Mouse (Mus musculus): Measurements from ENCODE around the gene Zbtb42.

Gene Zbtb42

DNA sequence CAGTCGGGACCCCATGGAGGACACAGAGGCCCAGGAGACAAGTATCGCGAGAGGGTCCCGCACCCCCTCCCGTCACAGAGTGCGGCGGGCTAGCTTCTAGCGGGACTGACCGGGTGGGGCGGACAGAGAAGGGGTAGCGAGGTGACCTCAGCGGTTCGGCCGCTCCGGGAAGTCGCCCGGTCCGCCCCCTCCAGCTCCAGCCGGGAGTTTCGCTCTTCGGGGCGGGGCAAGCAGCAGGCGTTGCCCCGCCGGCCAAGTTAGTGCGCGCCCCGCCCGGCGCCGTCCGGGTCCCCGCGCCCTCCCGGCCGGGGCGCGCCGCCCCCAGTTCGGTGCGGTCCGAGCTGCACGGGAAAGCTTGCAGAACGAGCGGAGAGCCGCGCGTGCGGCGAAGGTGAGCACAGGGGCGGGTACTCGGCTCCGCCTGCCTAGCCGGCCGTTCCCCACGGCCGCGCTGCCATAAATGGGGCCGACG is at the start of gene Zbtb42:
Gene Zbtb42, plus strand, starts transcription at position 274 of the 472 bp plus-strand sequence.
- no peak for DNase-seq (ENCODE audit: low read depth, low spot score)

- peak; percentile 48 for DNase-seq (ENCODE audit: low read depth, low spot score)
These were observed 49.5 kb upstream of the Zbtb42 start for GRCm38 (mm10) chr12:112628928-112629721.

- no peak for DNase-seq (ENCODE audit: low read depth, low spot score)
These were observed 48.6 kb upstream of the Zbtb42 start for GRCm38 (mm10) chr12:112630029-112630428.

DNA sequence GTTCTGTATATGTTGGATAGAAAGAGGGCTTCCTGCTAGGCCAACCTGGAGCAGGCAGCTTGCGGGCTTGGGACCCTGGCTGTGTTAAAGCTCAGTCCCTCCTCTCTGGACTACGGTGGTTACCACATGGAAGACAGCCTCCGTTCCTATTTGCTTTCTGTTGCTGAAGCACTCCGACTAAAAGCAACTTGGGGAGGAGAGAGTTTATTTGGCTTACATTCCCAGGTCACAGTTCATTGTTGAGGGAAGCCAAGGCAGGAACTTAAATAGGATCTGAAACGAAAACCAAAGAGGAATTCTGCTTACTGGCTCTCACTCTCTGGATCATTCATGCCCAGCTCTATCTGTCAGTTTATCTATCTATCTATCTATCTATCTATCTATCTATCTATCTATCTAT is 47.8 kb upstream of the Zbtb42 start:
- DNase-seq (ENCODE audit: low read depth, low spot score), result no peak

DNA sequence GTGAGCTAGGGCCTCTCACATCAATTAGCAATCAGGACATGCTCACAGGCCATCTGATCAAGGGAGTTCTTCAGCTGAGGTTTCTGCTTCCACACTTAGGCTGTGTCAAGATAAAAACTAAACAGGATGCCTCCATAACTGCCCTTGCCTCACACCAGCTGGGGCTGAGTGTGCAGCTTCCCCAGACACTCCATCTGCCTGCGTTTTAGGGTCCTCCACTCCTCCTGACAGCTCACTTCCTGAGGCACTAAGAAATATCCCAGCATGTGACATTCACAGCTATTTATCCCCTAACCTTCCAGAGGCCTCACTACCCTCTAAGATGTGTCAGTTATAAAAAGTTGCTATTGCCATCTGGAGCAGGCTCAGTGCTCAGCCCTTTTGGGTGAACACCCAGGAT is 47.2 kb upstream of the Zbtb42 start:
- DNase-seq (ENCODE audit: low read depth, low spot score), result no peak

DNA sequence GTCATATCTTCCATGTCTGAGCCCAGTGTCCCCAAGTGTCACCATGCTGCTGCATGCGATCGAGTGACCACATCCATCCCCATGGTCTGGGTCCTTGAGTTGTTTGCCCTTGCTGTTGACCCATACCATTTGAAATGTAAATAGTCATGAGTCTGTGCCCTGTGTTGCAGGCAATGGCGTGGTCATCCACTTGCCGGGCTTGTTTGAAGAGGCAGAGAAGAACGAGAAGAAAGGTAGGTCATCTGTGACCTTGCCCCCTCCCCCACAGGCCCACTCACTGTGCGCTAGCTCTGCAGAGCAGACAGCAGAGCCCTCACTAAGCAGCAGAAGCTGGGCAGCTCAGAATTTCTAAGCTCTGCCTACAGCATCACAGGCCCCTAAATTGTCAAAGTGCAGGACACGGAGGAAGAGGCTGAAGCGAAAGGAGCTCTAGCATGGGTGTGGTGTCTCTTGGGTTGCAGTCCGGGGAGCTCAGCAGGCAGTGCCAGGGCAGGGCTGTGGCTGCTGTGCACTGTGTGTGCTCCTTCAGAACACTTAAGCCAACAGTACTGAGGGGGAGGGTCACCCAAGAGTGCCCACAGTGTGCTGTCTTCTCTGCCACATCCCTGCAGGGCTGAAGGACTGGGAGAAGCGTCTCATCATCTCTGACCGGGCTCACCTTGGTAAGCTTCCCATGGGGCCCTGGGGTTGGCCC is 46.4 kb upstream of the Zbtb42 start:
- DNase-seq (ENCODE audit: low read depth, low spot score), result no peak

GRCm38 (mm10) chr12:112632907-112633306 is 45.7 kb upstream of the Zbtb42 start:
- DNase-seq (ENCODE audit: low read depth, low spot score), result peak; percentile 41

DNA sequence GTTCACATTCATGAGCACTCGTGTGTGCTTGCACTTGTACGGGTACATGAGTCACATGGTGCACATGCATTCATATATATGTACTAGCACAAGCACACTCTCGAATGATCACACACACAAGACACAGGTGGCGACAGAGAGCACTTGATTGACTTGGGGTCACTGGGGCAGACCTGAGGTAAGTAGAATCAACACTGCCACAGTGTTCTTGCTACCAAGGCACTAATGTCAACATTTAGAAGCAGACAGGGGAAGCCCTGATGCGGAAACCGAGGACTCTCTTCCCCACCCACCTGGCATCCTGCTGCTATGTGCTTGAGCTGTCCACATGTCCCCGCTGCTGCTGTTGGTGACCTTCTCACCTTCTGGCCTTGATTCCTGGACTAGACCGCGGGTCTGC is 44.9 kb upstream of the Zbtb42 start:
- peak; percentile 55 for DNase-seq (ENCODE audit: low read depth, low spot score)

- DNase-seq (ENCODE audit: low read depth, low spot score), result no peak
These were observed 39.1 kb upstream of the Zbtb42 start for GRCm38 (mm10) chr12:112639526-112639925.

DNA sequence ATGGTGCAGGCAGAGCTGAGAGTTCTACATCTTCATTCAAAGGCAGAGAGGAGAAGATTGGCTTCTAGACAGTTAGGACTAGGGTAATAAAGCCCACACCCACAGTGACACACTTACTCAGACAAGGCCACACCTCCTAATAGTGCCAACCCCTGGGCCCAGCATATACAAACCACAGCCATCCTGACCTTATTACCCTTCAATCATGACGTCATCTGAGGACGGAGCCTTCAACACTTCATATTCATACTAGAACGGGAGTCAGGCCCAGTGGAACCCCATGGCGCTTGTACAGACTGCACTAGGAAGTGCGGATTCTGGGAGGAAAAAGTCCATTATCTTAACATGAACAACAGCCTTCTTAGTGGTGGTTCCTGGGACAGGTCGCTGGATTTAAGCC is 35.5 kb upstream of the Zbtb42 start:
- no peak for DNase-seq (ENCODE audit: low read depth, low spot score)

- DNase-seq (ENCODE audit: low read depth, low spot score), result peak; percentile 100
These were observed 34.3 kb upstream of the Zbtb42 start, which contains the start of gene Siva1 for GRCm38 (mm10) chr12:112644180-112644854. Siva1 (plus strand) TSS chr12:112644679.

DNA sequence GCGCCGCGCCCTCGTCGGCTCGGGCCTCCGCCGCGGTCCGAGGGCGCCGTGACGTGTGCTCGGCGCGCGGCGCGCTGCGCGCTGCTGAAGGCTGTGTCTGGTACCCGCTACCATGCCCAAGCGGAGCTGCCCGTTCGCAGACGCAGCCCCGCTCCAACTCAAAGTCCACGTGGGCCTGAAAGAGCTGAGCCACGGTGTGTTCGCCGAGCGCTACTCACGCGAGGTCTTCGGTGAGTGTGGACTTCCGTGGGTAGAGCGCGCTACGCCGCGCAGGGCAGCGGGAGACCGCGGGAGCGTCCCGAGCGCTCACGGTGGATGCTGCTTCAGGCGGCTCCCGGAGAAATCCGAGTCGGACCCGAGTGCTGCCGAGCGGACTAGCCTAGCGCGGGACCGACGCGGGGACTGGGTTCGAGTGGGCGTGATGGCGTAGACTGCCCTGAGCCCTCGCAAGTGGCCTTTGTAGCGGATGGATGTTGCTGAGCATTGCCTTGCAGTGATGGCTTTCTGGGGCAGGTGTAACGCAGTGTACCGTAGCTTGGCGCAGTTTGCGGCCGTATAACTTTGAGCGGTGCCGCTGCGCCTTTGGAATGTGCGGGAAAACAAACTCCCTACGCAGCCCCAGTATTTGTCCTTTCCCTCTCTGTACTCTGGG is 33.6 kb upstream of the Zbtb42 start:
- no peak for DNase-seq (ENCODE audit: low read depth, low spot score)

GRCm38 (mm10) chr12:112646139-112646538 is 32.5 kb upstream of the Zbtb42 start:
- DNase-seq (ENCODE audit: low read depth, low spot score), result no peak

DNA sequence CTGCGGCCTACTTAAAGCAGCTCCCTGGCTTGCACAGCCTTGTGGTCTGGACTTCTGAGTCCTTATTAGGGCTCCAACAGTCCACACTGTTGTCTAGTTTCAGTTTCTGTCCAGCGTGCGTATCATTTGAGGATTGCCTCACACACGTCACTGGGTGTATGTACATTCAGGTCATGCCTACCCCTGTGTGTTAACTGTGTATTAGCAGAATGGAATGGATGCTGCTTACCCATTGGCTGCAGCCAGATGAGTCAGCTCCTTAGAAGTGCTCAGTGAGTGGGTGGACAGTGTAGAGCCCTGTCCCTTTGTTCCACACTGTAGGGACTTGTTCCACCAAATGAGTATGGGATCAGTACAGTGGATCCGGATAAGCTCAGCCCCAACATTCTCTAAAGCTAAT is 30.5 kb upstream of the Zbtb42 start:
- DNase-seq (ENCODE audit: low read depth, low spot score), result no peak

GRCm38 (mm10) chr12:112651778-112652439 is 26.7 kb upstream of the Zbtb42 start:
- DNase-seq (ENCODE audit: low read depth, low spot score), result no peak

DNA sequence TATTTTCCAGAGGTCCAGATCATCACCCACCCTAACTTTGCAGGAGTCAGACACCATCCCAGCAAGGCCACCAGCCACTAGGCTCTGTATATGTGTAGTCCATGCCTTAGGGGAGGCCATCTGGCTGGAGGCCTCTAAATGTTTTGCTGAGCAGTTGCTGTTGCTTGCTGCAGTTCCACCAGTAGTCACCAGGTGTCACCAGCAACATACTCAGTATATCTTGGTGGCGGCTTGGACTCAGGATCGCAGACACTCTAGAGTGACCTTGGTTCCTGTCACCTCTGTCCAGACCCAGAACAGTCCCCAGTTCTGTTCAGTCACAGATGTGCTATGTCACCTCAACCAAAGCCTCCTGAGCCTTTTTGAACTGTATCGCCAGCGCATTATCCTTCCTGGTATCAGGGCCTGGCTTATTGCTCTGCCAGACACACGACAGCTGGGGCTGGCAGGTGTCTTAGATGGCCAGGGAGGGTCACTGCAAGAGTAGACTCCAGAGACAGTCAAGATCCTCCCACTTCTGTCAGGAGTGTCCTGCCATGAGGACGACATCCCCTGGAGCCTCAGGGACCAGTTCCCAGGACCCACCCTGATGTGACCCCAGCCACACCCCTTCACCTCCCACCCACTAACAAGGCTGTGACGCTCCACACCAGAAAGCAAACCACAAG is 25.3 kb upstream of the Zbtb42 start:
- peak; percentile 83 for DNase-seq (ENCODE audit: low read depth, low spot score)

DNA sequence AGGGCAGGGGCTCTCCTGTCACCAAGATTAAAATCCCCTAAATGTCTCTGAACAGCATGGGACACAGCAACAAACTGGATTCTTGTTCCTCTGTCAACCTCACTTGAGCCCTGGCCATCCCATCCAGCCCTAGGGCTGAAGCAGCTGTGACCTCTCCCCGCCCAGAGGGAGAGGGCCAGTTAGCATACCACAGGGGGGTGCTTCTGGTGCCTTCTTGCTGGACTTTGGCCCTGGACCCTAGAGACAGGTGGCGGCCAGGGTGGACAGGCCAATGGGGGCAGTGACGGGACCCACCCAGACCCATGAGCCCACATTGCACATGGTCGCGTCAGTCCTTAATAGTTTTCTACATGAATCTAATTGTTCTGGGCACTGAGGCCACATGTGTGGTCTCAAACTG is 24.6 kb upstream of the Zbtb42 start:
- no peak for DNase-seq (ENCODE audit: low read depth, low spot score)

GRCm38 (mm10) chr12:112658619-112659018 is 20.0 kb upstream of the Zbtb42 start:
- no peak for DNase-seq (ENCODE audit: low read depth, low spot score)

DNA sequence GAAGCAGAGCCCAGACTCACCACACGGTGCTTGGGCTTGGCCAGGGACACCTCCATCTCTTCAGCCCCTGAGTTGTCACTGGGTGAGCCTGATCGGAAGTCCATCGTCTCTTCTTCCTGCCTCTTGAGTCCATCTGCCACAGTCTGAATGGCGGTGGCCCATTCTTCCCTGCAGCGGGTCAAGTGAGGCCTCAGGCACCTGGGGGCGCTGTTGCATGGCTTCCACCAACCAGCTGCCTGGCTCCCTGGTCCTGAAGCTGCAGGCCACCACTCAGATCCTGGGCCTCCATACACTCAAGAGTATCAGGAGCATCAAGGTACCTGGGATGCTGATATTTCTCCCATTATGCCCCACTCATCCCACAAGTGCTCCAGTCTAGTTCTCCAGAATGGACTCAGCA is 19.5 kb upstream of the Zbtb42 start:
- DNase-seq (ENCODE audit: low read depth, low spot score), result peak; percentile 50

- DNase-seq (ENCODE audit: low read depth, low spot score), result no peak
These were observed 17.9 kb upstream of the Zbtb42 start for GRCm38 (mm10) chr12:112660576-112661326.
